Mouse (Mus musculus) erythroblast, embryonic 14.5 days (primary cell): Measurements from ENCODE around the gene Itsn1. TPM values are rescaled to one million over a fixed set of nuclear protein-coding genes. Genes with fewer than 3 reads are reported as not detected.

Source experiments
- H3K27me3 ChIP-seq: 2 replicates; pipeline ENCODE4 v1.6.1; 2012; ENCODE audit warnings: inconsistent platforms; ENCODE audit not compliant: control insufficient read depth
- H3K36me3 ChIP-seq: 2 replicates; pipeline ENCODE4 v1.6.1; 2012; ENCODE audit warnings: mild to moderate bottlenecking, inconsistent platforms; ENCODE audit not compliant: control insufficient read depth
- H3K4me1 ChIP-seq: 2 replicates; pipeline ENCODE4 v1.6.1; 2012; ENCODE audit warnings: inconsistent platforms; ENCODE audit not compliant: control insufficient read depth
- H3K4me3 ChIP-seq: replicated peaks from 2 replicates; pipeline ENCODE3; 2012; ENCODE audit warnings: moderate library complexity, mild to moderate bottlenecking, inconsistent platforms
- H3K9me3 ChIP-seq: 2 replicates; pipeline ENCODE4 v1.6.1; 2012; ENCODE audit warnings: low read length, inconsistent platforms, mixed read lengths; ENCODE audit not compliant: control insufficient read depth
- GATA1 ChIP-seq: IDR thresholded peaks from 2 replicates; pipeline ENCODE4 v1.6.1; 2012; ENCODE audit warnings: low read length, inconsistent platforms, mixed read lengths
- TAL1 ChIP-seq: IDR thresholded peaks from 3 replicates; pipeline ENCODE4 v1.6.1; 2012; ENCODE audit warnings: low read length, inconsistent platforms, mixed read lengths
- polyA plus RNA-seq: library from polyadenylated mRNA; stranded (reverse); fragments of >175 nt; gene quantifications from 2 replicates; pipeline ENCODE4 v1.2.3, GENCODE M21; 2012

Itsn1 gene
- polyA plus RNA-seq, 1 experiment, result 31.5 TPM

DNA sequence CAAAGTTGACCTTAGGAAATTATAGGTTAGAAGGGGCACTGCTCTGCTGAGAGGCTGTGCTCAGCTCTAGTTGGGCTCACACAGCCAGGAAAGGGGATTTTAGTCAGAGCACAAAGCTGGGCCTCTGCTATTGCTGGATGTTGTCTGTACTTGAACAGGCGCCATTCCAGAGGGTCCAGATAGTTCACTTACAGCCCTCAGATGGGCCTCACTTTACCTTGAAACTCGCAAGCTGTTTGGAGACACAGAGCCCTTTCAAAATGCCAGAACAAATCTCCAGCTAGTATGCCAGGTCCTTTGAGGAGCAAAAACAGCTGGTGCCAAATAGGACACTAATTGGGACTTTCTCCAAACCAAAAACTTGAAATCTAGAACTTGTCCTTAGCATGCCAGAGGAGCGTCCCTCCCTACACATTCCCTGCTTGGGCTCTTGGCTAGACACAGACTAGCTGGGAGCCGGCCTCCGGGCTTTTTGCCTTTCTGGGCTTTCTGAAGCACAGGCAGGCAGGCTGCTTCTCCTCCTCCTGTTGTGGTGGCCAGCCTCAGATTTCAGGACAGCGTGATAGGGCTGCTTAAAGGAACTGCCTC is 132.8 kb downstream of the Itsn1 start:
- no peaks in the 10 kb centered on the region for H3K9me3 ChIP-seq
- TF ChIP-seq TAL1, result no peak
- no peak for TF ChIP-seq GATA1
- peaks cover 52% of the 10 kb centered on the region for H3K4me1 ChIP-seq
- no peak overlapping the region for H3K4me3 ChIP-seq
- no peaks in the 10 kb centered on the region for H3K27me3 ChIP-seq
- peaks cover 99% of the 10 kb centered on the region for H3K36me3 ChIP-seq

DNA sequence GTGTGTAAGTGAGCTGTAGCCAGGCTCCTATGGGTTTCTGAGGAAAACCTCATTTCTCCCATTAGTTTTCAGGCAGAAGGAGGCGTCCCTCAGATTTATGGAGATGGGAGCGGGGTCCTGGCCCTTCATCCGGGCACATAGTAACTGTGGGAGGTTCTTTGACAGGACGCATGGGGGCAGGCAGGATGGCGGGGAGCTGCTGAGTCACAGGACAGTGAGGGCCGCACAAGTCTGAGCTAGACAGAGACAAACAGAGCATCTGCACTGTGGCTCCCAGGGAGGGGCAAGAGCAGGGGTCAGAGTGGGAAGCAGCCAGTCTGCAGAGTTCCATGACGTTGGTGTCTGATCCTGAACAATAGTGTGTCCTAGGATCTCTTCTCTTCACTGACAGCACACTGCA is 133.8 kb downstream of the Itsn1 start:
- no peak overlapping the region for H3K4me3 ChIP-seq

DNA sequence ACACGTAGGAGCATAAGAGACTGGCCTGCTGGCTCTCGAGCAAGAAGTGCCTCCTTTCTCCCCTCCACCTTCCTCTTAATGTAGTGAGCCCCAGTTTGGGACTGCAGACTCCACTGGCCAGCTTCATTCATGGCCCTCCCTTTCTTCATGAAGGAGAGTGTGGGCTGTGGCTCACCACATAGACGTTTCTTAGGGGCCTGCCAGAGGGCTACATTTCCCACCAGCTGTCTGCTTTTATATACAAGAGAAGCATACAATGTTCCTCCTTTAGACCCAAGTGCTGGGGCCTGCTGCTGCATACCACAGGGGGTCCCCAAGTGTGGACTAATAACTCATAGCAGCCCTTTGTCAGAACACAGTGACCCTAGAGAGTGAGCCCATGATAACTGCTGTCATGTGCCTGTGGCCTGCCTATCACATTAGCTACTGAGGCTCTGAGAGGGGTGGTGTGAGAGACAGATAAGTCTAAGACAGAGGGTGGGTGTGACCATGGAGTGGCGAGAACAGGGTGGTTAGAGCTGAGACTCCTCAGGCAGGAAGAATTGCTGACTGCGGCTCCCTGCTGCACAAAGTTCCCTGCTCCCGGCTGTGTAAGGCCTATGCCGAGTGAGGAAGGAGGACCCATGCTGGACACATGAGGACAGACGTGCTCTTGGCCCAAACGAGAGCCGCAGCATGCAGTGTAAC is 135.7 kb downstream of the Itsn1 start:
- peaks cover 80% of the 10 kb centered on the region for H3K4me1 ChIP-seq
- H3K27me3 ChIP-seq, result no peaks in the 10 kb centered on the region
- TF ChIP-seq GATA1 (peak; percentile 68), TAL1 (peak; percentile 64)
- H3K36me3 ChIP-seq, result peaks cover 99% of the 10 kb centered on the region
- peak overlapping the region; percentile 52 for H3K4me3 ChIP-seq
- no peaks in the 10 kb centered on the region for H3K9me3 ChIP-seq

More for the DNA sequence above, 133.8 kb downstream of the Itsn1 start:
- Histone ChIP-seq H3K27me3 (no peaks in the 10 kb centered on the region), H3K4me1 (peaks cover 61% of the 10 kb centered on the region), H3K36me3 (peaks cover 99% of the 10 kb centered on the region), H3K9me3 (no peaks in the 10 kb centered on the region)
- no peak for TF ChIP-seq TAL1
- no peak for TF ChIP-seq GATA1

DNA sequence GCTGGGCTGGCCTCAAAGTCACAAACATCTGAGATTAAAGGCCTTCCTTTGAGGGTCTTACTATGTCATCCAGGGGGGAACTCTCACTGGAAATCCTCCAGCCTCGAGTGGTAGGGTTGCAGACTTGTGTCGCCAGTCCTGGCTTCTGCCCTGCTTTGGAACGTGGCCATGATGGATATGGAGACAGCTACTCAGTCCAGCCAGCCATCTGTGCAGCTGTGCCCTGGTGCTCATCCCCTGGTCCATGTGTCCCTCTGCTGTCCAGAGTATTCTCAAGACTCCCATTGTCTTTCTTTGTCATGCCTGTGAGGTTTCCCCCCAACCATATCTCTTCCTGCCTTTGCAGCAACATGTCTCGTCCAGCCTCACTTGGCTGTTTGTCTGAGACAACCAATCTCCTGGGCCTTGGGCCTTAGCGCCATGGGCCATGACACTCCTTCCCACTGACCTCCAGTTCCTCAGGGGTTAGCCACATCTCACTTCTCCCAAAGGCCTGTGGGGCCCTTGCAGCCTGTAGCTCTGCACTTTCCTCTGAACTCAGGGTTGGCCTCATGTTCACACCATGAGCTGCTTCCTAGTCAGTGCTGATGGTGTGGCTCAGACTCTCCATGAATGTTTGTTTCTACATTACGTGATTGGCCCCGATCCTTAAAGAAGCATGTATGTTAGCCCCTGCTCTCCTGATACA is 136.6 kb downstream of the Itsn1 start:
- no peak overlapping the region for H3K4me3 ChIP-seq
- no peaks in the 10 kb centered on the region for H3K27me3 ChIP-seq
- TF ChIP-seq GATA1 (no peak), TAL1 (no peak)
- peaks cover 80% of the 10 kb centered on the region for H3K4me1 ChIP-seq
- no peaks in the 10 kb centered on the region for H3K9me3 ChIP-seq
- H3K36me3 ChIP-seq, result peaks cover 100% of the 10 kb centered on the region

DNA sequence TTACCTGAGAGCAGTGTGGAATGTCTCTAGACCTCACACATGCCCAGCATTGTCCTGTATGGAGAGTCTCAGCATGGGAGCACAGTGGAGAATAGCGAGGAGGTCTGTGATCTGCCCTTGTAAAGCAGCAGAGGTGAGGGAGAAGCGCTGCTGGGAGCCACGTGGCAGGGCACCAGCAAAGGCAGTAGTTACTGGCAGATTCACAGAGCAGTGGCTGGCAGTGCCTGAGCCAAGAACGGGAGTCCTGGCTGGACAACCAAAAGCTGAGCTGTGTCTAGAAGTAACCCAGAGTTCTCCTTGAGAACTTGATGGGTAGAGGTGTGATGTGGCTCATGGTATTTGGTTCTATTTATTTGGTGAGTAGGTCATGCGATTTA is 137.2 kb downstream of the Itsn1 start:
- no peak for TF ChIP-seq TAL1
- TF ChIP-seq GATA1, result no peak
- peaks cover 100% of the 10 kb centered on the region for H3K36me3 ChIP-seq
- H3K27me3 ChIP-seq, result no peaks in the 10 kb centered on the region
- peaks cover 79% of the 10 kb centered on the region for H3K4me1 ChIP-seq
- H3K4me3 ChIP-seq, result no peak overlapping the region
- H3K9me3 ChIP-seq, result no peaks in the 10 kb centered on the region

DNA sequence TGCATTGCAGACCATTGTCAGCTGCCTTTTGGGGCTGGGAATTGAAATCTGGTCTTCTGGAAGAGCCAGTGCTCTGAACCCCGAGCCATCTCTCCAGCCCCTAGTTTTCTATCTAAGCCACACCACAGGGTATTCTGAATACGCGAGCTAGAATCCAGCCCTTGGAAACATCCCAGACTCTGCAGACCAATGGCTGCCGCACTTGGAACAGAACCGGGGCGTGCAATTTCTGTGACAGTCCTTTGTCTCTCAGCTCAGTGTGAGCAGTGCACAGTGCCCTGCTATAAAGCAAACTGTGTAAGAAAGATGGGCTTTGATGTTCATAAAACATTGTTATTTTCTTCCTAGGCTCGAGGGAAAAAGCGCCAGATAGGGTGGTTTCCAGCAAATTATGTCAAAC is 138.6 kb downstream of the Itsn1 start:
- no peak overlapping the region for H3K4me3 ChIP-seq

DNA sequence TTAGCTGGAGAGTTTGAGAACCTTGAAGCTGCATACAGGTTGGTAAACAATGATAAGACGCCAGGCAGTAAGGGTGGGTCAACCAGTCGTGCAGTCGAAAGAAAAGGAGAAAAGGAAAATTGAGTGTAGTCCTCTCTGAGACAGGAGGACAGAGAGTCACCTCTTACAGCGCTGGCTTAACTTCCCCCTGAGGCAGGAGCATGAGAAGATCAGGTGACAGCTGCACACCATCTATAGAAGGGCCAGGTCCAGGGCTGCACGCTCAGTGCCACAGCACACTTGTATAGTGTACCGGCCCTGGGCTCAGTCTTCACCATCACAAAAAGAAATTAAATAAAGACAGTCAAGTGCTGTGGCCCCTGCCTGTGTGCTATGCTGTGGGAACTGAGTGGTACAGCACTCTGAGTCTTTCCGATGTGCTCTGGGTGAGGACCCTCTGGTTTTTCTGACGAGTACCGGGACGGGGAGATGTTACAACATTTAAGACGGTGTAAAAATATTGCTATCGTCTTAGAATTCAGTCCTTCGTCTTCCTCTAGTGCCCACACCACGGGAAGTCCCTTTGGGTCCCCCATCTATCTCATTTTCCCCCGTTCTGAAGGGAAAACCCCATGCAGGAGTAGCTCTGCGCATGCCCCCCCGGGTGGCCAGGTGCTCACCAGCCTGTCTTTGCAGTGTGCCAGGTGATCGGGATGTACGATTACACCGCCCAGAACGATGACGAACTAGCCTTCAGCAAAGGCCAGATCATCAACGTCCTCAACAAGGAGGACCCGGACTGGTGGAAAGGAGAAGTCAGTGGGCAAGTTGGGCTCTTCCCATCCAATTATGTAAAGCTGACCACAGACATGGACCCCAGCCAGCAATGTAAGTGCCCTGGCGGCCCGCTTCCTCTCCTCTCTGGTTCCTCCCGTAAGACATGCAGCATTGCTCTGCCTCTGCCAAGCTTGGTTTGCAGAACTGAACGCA is 140.1 kb downstream of the Itsn1 start:
- peaks cover 53% of the 10 kb centered on the region for H3K4me1 ChIP-seq
- H3K27me3 ChIP-seq, result no peaks in the 10 kb centered on the region
- TF ChIP-seq TAL1 (no peak), GATA1 (no peak)
- H3K9me3 ChIP-seq, result no peaks in the 10 kb centered on the region
- peaks cover 87% of the 10 kb centered on the region for H3K36me3 ChIP-seq
- H3K4me3 ChIP-seq, result no peak overlapping the region

More for the DNA sequence above, 138.6 kb downstream of the Itsn1 start:
- TF ChIP-seq TAL1 (no peak), GATA1 (no peak)
- no peaks in the 10 kb centered on the region for H3K27me3 ChIP-seq
- no peaks in the 10 kb centered on the region for H3K9me3 ChIP-seq
- peaks cover 68% of the 10 kb centered on the region for H3K4me1 ChIP-seq
- peaks cover 98% of the 10 kb centered on the region for H3K36me3 ChIP-seq

DNA sequence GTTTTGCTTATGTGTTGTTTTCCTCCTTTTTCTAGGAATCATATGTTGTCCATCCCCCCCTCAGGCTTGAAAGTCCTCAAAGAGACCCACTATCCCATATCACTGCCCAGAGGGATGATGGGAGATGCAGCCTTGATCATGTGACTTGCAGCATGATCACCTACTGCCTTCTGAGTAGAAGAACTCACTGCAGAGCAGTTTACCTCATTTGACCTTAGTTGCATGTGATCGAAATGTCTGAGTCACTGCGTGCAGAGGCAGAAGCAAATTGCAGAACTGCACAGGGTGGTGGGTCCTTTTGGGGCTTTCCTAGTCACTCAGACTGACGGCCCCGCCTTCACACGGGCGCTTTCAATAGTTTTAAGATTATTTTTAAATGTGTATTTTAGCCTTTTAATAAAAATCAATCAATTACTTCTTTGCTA is 141.1 kb downstream of the Itsn1 start:
- no peaks in the 10 kb centered on the region for H3K27me3 ChIP-seq
- H3K4me1 ChIP-seq, result peaks cover 46% of the 10 kb centered on the region
- peaks cover 78% of the 10 kb centered on the region for H3K36me3 ChIP-seq
- H3K9me3 ChIP-seq, result no peaks in the 10 kb centered on the region
- no peak overlapping the region for H3K4me3 ChIP-seq
- TF ChIP-seq TAL1, result no peak
- no peak for TF ChIP-seq GATA1

DNA sequence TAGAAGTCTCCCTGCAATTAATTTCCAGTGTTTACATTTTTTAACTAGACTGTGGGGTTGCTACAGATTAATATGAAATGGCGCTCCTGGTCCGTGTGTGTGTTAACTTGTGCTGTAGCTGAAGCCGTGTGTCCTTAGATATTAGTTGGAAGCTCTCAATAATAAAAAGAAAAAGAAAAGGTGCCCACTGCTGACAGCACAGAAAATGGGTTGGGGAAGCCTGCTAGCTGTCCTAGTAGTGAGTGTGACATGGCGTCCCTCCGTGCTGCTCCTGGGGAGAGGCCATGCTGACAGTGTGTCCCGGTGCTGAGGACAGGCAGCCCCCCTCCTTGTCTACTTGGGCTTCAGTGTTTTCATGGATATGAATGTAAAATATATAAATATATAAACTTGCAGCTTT is 142.1 kb downstream of the Itsn1 start:
- H3K4me1 ChIP-seq, result peaks cover 36% of the 10 kb centered on the region
- H3K36me3 ChIP-seq, result peaks cover 68% of the 10 kb centered on the region
- no peak overlapping the region for H3K4me3 ChIP-seq

More for the DNA sequence above, 142.1 kb downstream of the Itsn1 start:
- TF ChIP-seq GATA1, result no peak
- no peak for TF ChIP-seq TAL1
- H3K27me3 ChIP-seq, result peaks cover 3% of the 10 kb centered on the region; the same call in 1 of the 2 replicates
- H3K9me3 ChIP-seq, result no peaks in the 10 kb centered on the region
